Mouse (Mus musculus): ENCODE data around the gene Sbf2.
"Not testable (repeated sequence)": the region's sequence is repeated elsewhere in the genome, so short reads cannot be mapped to it uniquely, and the experiment has no call there.

Sbf2 gene

GRCm38 (mm10) chr7:110565815-110566549 lies 48.7 kb downstream of the Sbf2 start:
- DNase-seq (ENCODE audit: low spot score in 2 of 2), result no peak

GRCm38 (mm10) chr7:110561647-110562046 lies 53.1 kb downstream of the Sbf2 start:
- no peak for DNase-seq (ENCODE audit: low spot score in 2 of 2)

- no peak for DNase-seq (ENCODE audit: low spot score in 2 of 2)
Observed at GRCm38 (mm10) chr7:110557001-110557400, 57.7 kb downstream of the Sbf2 start.

- DNase-seq (ENCODE audit: low spot score in 2 of 2), result no peak
Observed at GRCm38 (mm10) chr7:110556221-110556620, 58.5 kb downstream of the Sbf2 start.

GRCm38 (mm10) chr7:110555260-110555659 lies 59.5 kb downstream of the Sbf2 start:
- no peak for DNase-seq (ENCODE audit: low spot score in 2 of 2)

- DNase-seq (ENCODE audit: low spot score in 2 of 2), result no peak
Observed at GRCm38 (mm10) chr7:110548268-110548667, 66.5 kb downstream of the Sbf2 start.

GRCm38 (mm10) chr7:110543341-110543740 lies 71.4 kb downstream of the Sbf2 start:
- no peak for DNase-seq (ENCODE audit: low spot score in 2 of 2)

- DNase-seq (ENCODE audit: low spot score in 2 of 2), result no peak
Observed at GRCm38 (mm10) chr7:110539266-110539665, 75.5 kb downstream of the Sbf2 start.

GRCm38 (mm10) chr7:110530295-110530694 lies 84.4 kb downstream of the Sbf2 start:
- DNase-seq (ENCODE audit: low spot score in 2 of 2), result not testable (repeated sequence)

- no peak for DNase-seq (ENCODE audit: low spot score in 2 of 2)
Observed at GRCm38 (mm10) chr7:110525090-110525775, 89.5 kb downstream of the Sbf2 start.

- no peak for DNase-seq (ENCODE audit: low spot score in 2 of 2)
Observed at GRCm38 (mm10) chr7:110516241-110517220, 98.2 kb downstream of the Sbf2 start.

GRCm38 (mm10) chr7:110514131-110514530 lies 100.6 kb downstream of the Sbf2 start:
- no peak for DNase-seq (ENCODE audit: low spot score in 2 of 2)

GRCm38 (mm10) chr7:110498653-110499052 lies 116.1 kb downstream of the Sbf2 start:
- no peak for DNase-seq (ENCODE audit: low spot score in 2 of 2)

GRCm38 (mm10) chr7:110491038-110491437 lies 123.7 kb downstream of the Sbf2 start:
- DNase-seq (ENCODE audit: low spot score in 2 of 2), result no peak

GRCm38 (mm10) chr7:110485051-110485450 lies 129.7 kb downstream of the Sbf2 start:
- no peak for DNase-seq (ENCODE audit: low spot score in 2 of 2)

- DNase-seq (ENCODE audit: low spot score in 2 of 2), result no peak
Observed at GRCm38 (mm10) chr7:110470987-110471386, 143.7 kb downstream of the Sbf2 start.

GRCm38 (mm10) chr7:110463471-110463870 lies 151.3 kb downstream of the Sbf2 start:
- no peak for DNase-seq (ENCODE audit: low spot score in 2 of 2)

GRCm38 (mm10) chr7:110432301-110432700 lies 182.4 kb downstream of the Sbf2 start:
- DNase-seq (ENCODE audit: low spot score in 2 of 2), result peak; percentile 24 to 47

- no peak for DNase-seq (ENCODE audit: low spot score in 2 of 2)
Observed at GRCm38 (mm10) chr7:110416318-110416717, 198.4 kb downstream of the Sbf2 start.

GRCm38 (mm10) chr7:110414276-110414675 lies 200.4 kb downstream of the Sbf2 start:
- no peak for DNase-seq (ENCODE audit: low spot score in 2 of 2)

GRCm38 (mm10) chr7:110402092-110402491 lies 212.6 kb downstream of the Sbf2 start:
- DNase-seq (ENCODE audit: low spot score in 2 of 2), result no peak

GRCm38 (mm10) chr7:110392576-110392975 lies 222.1 kb downstream of the Sbf2 start:
- no peak for DNase-seq (ENCODE audit: low spot score in 2 of 2)
